Mouse (Mus musculus) right cerebral cortex, adult 2 months (tissue): ENCODE data around the gene Nipsnap2.
"Not testable (repeated sequence)": the region's sequence is repeated elsewhere in the genome, so short reads cannot be mapped to it uniquely, and the experiment has no call there.

Source experiments
- DNase-seq, 2 experiments: peaks; one replicate each; pipeline ENCODE4 v3.0.0; 2021 to 2022; ENCODE audit warnings: low spot score in 2 of 2

Nipsnap2 gene

GRCm38 (mm10) chr5:129761865-129762540 lies 37.1 kb downstream of the Nipsnap2 start:
- peak; percentile 39 to 42 for DNase-seq

DNA sequence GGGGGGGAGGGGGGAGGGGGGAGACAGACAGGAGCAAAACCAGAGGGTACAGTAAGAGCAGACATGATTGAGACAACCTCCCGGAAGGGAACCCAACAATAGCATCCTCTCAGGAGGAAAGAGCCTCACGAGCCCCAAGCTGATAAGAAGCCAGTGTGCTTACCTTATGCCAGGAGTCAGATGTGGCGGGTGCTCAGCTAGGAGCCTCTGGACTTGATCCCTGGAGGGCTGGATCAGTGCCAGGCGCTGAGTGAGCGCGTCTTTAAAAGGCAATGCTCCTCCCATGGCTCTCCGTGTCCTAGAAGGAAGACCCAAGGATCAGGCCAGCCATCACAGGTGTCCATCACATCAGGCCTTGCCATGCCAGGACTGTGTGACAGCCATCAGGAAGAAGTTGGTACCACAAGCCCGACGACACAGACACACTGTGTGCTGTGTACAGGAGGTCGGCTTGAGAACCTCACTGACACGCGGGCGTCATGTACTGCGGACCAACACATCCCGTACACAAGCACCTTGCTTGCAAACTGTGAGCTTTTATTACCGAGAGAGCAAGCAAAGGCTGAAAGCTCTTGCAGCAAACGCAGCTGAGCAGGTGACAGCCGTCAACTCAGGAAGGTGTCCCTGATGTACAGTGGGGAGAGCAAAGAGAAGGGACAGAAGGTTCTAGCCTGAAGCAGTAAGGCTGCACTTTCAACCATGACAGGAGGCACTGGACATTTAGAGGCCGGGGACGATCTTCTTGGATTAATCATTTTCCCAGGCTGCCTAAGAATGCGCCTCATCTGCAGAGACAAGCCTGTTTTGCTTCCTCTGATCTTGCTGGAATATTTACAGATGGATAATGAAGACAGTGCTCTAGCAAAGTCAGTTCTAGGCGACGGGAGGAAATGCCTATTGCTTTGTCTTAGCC lies 45.8 kb downstream of the Nipsnap2 start:
- DNase-seq = no peak

GRCm38 (mm10) chr5:129772433-129772832 lies 47.6 kb downstream of the Nipsnap2 start:
- no peak for DNase-seq

DNA sequence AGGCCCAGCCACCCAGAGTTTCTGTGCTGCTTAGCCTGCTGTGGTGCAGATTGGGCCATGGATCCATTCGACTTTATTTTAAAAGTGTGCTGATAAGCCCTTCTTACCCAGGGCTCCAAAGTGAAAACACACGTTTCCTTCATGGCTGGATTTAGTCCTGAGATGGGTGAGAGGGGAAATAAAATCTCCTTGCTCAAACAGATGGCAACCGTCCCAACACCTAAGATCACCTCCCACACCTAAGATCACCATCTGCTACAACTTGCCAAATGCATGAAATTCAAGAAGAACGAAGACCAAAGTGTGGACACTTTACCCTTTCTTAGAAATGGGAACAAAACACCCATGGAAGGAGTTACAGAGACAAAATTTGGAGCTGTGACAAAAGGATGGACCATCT lies 48.5 kb downstream of the Nipsnap2 start:
- peak in 1 of 2 experiments; percentile 33 for DNase-seq

DNA sequence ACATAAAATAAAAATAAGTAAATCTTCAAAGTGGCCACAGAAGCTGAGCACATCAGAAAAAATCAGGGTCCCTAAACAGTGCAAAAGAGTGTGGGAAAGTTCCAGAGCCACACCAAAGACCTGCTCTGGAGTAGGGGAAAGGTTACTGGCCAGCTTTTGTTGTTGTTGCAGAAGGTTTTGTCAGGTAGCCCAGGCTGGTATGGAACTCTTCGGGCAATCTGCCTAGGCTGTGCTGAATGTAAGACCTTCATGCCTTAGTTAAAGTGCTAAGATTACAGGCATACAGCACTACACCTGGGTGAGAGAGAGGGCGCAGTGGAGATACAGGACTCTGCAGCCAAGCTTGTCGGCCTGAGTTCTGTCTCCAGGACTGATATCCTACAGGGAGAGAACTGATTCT lies 49.8 kb downstream of the Nipsnap2 start:
- no peak for DNase-seq

GRCm38 (mm10) chr5:129778348-129778995 lies 53.6 kb downstream of the Nipsnap2 start:
- DNase-seq = no peak

DNA sequence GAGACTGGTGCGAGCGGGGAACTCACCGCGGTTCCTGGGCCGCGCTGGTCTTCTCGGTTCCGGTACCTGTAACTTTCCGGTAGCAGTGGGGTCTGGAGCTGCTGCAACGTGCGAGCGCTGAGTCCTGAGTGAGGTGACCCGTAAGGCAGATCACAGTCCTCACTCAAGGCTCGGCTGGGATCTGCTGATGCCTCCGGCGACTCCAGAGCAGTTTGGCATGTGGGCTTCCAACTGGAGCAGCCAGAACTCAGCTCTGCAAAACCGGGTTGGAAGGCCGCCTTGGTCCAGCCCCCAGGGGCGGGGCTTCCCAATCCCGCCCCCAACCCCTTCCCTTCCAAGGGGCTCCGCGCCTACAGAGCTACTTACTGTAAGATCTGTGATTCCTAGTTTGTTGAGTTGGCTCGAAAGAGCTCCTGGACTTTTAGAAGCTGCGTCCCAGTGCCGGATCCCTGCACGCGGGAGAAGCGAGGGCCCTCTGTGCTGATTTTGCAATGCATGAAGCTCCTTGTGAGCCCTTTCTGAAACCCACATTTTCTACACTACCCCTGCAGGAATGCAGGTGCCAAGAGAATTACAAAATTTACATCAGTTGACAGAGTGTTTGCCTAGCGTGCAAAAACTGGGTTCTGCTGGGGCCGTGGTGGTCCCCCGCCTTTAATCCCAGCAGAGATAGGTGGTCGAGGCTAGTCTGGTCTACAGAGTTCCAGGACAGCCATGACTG lies 54.3 kb downstream of the Nipsnap2 start:
- DNase-seq = peak; percentile 81 to 83

DNA sequence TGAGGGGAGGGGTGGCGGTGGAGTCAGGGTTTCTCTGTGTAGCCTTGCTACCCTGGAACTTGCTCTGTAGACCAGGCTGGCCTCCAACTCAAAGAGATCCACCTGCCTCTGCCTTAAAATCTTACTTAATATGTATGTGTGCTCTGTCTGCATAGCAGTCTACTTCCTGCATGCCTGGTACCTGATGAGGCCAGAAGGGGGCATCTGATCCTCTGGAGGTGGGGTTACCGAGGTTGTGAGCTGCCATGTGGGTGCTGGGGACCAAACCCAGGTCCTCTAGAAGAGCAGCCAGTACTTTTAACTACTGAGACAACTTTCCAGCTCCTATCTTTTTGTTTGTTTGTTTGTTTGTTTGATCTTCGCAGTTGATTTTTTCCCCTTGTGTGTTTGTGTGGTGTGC lies 55.3 kb downstream of the Nipsnap2 start:
- no peak for DNase-seq

DNA sequence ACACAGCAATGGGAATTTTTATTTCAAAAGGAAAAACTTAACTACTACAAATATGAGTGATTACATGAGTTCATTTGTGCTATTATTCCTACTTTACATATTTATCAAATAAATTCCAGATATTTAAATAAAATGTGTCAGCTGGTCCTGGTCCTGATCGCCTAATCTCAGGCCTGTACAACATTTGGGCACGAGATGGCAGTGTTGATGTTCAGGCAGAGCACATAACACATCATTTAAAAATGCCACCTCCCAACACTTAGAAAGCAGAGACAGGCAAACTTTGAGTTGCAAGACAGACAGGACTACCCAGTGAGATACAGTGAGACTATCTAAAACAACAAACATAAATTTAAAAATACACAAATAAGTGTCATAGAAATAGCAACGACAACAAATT lies 57.3 kb downstream of the Nipsnap2 start:
- peak; percentile 21 to 43 for DNase-seq

DNA sequence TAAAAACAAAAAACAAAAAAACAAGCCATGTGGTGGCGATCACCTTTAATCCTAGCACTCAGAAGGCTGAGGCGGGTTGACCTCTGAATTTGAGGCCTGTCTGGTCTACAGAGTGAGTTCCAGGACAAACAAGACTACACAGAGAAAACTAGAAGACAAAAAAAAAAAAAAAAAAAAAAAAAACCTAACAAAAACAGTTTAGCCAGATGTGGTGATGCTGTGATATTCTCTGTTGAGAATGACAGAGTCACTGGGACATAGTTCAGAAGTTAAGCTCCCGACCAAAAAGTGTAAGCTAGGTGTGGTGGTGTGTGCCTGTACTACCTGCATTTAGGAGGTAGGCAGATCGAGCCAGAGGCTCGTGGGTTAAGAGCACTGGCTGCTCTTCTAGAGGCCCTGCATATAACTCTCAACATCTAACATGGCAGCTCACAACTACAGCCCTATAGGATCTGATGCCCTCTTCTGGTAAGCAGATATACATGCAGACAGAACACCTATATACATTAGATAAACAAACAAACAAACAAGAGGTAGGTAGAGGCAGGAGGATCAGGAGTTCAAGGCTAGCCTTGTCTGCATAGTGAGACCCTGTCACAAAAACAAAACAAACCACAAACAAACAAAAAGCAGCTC lies 60.5 kb downstream of the Nipsnap2 start:
- DNase-seq = no peak

GRCm38 (mm10) chr5:129786161-129786560 lies 61.3 kb downstream of the Nipsnap2 start:
- no peak for DNase-seq

GRCm38 (mm10) chr5:129786818-129787790 lies 62.2 kb downstream of the Nipsnap2 start, which contains the start of gene Psph:
TSS of gene Psph (minus strand) at chr5:129787449.
- DNase-seq = peak; percentile 97 to 98

DNA sequence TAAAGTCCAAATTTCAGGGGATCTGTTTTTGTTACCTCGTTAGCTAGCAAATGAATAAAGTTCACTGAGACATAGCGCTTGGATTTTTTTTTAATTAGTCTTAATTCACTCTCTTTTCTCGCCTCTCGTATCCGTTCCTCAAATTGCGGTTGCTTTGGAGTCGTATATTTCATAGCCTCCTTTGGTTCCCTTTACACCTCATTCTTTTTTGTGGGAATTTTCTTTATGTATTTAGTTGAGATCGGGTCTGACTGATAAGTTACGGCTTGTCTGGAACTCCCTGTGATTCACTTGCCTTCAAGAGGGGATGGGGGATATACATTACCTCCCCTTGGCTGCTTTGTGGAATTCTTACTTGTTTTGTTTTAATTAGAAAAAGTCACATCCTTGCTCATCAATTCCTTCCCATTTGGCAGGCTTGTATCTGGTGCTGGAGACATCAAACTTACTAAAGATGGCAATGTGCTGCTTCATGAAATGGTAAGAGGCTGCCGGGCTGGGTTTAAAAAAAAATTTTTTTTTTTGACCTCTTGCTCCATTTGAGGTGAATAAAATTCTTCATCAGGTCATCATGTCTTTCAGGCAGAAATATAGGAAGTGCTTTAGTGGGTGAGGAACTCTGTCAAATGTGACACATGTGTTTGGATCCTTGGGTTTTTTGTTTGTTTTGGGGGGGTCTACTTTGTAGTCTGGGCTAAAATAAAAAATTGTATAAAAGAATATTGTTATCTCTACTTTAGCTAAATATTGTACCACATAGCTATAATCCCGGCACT lies 63.1 kb downstream of the Nipsnap2 start:
- no peak for DNase-seq

- DNase-seq = not testable (repeated sequence)
These were observed 65.7 kb downstream of the Nipsnap2 start for GRCm38 (mm10) chr5:129790591-129790990.
